Mouse (Mus musculus) spleen, adult 2 months (tissue): Measurements from ENCODE around the gene Ly6g6c. TPM values are rescaled to one million over a fixed set of nuclear protein-coding genes. Genes with fewer than 3 reads are reported as not detected.

ENCODE experiments used
- DNase-seq, 2 experiments: peaks; one replicate each; pipeline versions ENCODE4 v3.0.0 to v3.0.0-alpha.2; 2012 to 2021; ENCODE audit warnings: low spot score in 2 of 2, low read depth in 1 of 2
- H3K27ac ChIP-seq: fragments of 200-500 bp; 2 replicates; pipeline ENCODE4 v1.5.1; 2012; ENCODE audit warnings: low read length, inconsistent platforms; ENCODE audit not compliant: insufficient read depth
- H3K27me3 ChIP-seq: fragments of 200-500 bp; 2 replicates; pipeline ENCODE4 v1.6.1; 2012; ENCODE audit warnings: mild to moderate bottlenecking, moderate library complexity, low read length, inconsistent platforms; ENCODE audit not compliant: control insufficient read depth, insufficient read depth
- H3K36me3 ChIP-seq: fragments of 200-500 bp; 2 replicates; pipeline ENCODE4 v1.6.1; 2012; ENCODE audit warnings: mild to moderate bottlenecking, low read length, inconsistent platforms; ENCODE audit not compliant: control insufficient read depth, insufficient read depth
- H3K4me1 ChIP-seq: fragments of 200-500 bp; 2 replicates; pipeline ENCODE4 v1.6.1; 2011; ENCODE audit warnings: inconsistent platforms; ENCODE audit not compliant: control insufficient read depth, insufficient read depth, insufficient read length
- H3K4me3 ChIP-seq: fragments of 200-500 bp; 2 replicates; pipeline ENCODE4 v1.5.1; 2011; ENCODE audit warnings: mild to moderate bottlenecking, inconsistent platforms; ENCODE audit not compliant: insufficient read depth, insufficient read length; ENCODE audit errors: extremely low read depth
- CTCF ChIP-seq: fragments of 200-500 bp; IDR thresholded peaks from 2 replicates; pipeline ENCODE4 v1.5.1; 2011; ENCODE audit warnings: mild to moderate bottlenecking, inconsistent platforms; ENCODE audit not compliant: insufficient read depth, insufficient read length, insufficient replicate concordance; ENCODE audit errors: extremely low read depth
- POLR2A ChIP-seq: fragments of 200-500 bp; IDR thresholded peaks from 2 replicates; pipeline ENCODE4 v1.6.1; 2011; ENCODE audit warnings: low read depth, low read length, inconsistent platforms
- WGBS: fragments of 180-500 bp; shearing (Covaris S2); methylation state at CpG from one replicate; pipeline ENCODE4 v1.1.7; 2018; 5-methylcytosine and 5-hydroxymethylcytosine counted together
- polyA plus RNA-seq: library from polyadenylated mRNA; depleted of rRNA; stranded (reverse); fragments of >200 nt; gene quantifications from 2 replicates; pipeline ENCODE4 v1.2.3, GENCODE M21; 2012

Gene Ly6g6c
- polyA plus RNA-seq, 1 experiment = 0.47 TPM

- no peak for DNase-seq
- H3K36me3 ChIP-seq = no peaks in the 10 kb centered on the region
- H3K27ac ChIP-seq = peak overlapping the region; percentile 41; the same call in 1 of the 2 replicates
- H3K4me3 ChIP-seq = peak overlapping the region; percentile 65
- WGBS = 3% methylated on average over 46 of the region's 48 CpGs
- TF ChIP-seq POLR2A (peak; percentile 17; the same call in 1 of the 2 replicates), CTCF (no peak)
- peaks cover 18% of the 10 kb centered on the region for H3K4me1 ChIP-seq
- no peaks in the 10 kb centered on the region for H3K27me3 ChIP-seq
These were observed 19.1 kb upstream of the Ly6g6c start for GRCm38 (mm10) chr17:35045807-35046680.

GRCm38 (mm10) chr17:35046681-35047455 is 18.3 kb upstream of the Ly6g6c start, which contains the start of gene Msh5:
Gene Msh5 (minus strand): TSS chr17:35046745.
- H3K27me3 ChIP-seq = no peaks in the 10 kb centered on the region
- peak; percentile 95 to 96 for DNase-seq
- under 1% methylated on average over 33 of the region's 33 CpGs for WGBS
- H3K4me3 ChIP-seq = peak within 1 kb of the TSS; percentile 65
- peaks cover 19% of the 10 kb centered on the region for H3K4me1 ChIP-seq
- no peaks in the 10 kb centered on the region for H3K36me3 ChIP-seq
- H3K27ac ChIP-seq = peak within 1 kb of the TSS; percentile 84
- no peak for TF ChIP-seq POLR2A
- TF ChIP-seq CTCF = no peak

GRCm38 (mm10) chr17:35047688-35048087 is 17.5 kb upstream of the Ly6g6c start:
- DNase-seq = no peak
- Histone ChIP-seq H3K27ac (peak overlapping the region; percentile 84), H3K36me3 (peaks cover 3% of the 10 kb centered on the region), H3K4me1 (peaks cover 25% of the 10 kb centered on the region), H3K4me3 (peak overlapping the region; percentile 32; the same call in 1 of the 2 replicates), H3K27me3 (no peaks in the 10 kb centered on the region)
- TF ChIP-seq POLR2A = no peak
- TF ChIP-seq CTCF = no peak
- WGBS = 22% methylated on average over 1 of the region's 1 CpGs

- WGBS = 2% methylated on average over 11 of the region's 11 CpGs
These were observed 16.8 kb upstream of the Ly6g6c start for GRCm38 (mm10) chr17:35048149-35048931.

GRCm38 (mm10) chr17:35048932-35049440 is 16.2 kb upstream of the Ly6g6c start:
- WGBS = 19% methylated on average over 5 of the region's 5 CpGs
- TF ChIP-seq CTCF = no peak
- TF ChIP-seq POLR2A = no peak
- Histone ChIP-seq H3K27ac (peak overlapping the region; percentile 98), H3K36me3 (peaks cover 13% of the 10 kb centered on the region), H3K4me1 (peaks cover 26% of the 10 kb centered on the region), H3K4me3 (0 out of 2 replicates have a peak overlapping the region, but pooled peaks have one; percentile 2), H3K27me3 (no peaks in the 10 kb centered on the region)
- DNase-seq = no peak

More at GRCm38 (mm10) chr17:35048149-35048931, 16.8 kb upstream of the Ly6g6c start:
- H3K4me1 ChIP-seq = peaks cover 26% of the 10 kb centered on the region
- peak; percentile 41 to 47 for DNase-seq
- H3K27me3 ChIP-seq = no peaks in the 10 kb centered on the region
- peaks cover 8% of the 10 kb centered on the region for H3K36me3 ChIP-seq
- no peak for TF ChIP-seq CTCF
- no peak; the same call in 1 of the 2 replicates for TF ChIP-seq POLR2A
- peak overlapping the region; percentile 32; the same call in 1 of the 2 replicates for H3K4me3 ChIP-seq
- peak overlapping the region; percentile 91 for H3K27ac ChIP-seq

- H3K27ac ChIP-seq = peak within 1 kb of the TSS; percentile 98
- under 1% methylated on average over 11 of the region's 11 CpGs for WGBS
- peaks cover 26% of the 10 kb centered on the region for H3K4me1 ChIP-seq
- peak in 1 of 2 experiments; percentile 54 for DNase-seq
- TF ChIP-seq CTCF (no peak), POLR2A (peak; percentile 46; the same call in 1 of the 2 replicates)
- H3K4me3 ChIP-seq = peak within 1 kb of the TSS; percentile 74
- no peaks in the 10 kb centered on the region for H3K27me3 ChIP-seq
- peaks cover 18% of the 10 kb centered on the region for H3K36me3 ChIP-seq
These were observed 15.6 kb upstream of the Ly6g6c start, which contains the start of gene Clic1 for GRCm38 (mm10) chr17:35049561-35050016. Gene Clic1 (plus strand): TSS chr17:35049966.
